ENCODE assay signal across 20 mouse cellular contexts in genomic region chr7:80454786-80455185, GRCm38 (mm10). TPM values are rescaled to one million over a fixed set of nuclear protein-coding genes. Genes with fewer than 3 reads are reported as not detected.
DNase-seq lines count a peak whose midpoint lies in the region; ATAC-seq and TF ChIP-seq lines count a peak whose summit lies in the region.
"Had no signal": no experiment of that assay in that cellular context is flagged by ENCODE, and none has a peak within 500 bp of the region (broad histone marks: within the 10 kb centered on the region; RNA-seq: fewer than 3 reads in every experiment).

No protein-coding gene starts in this region.

- H3K27ac ChIP-seq in gastrocnemius, adult 2 months: no peak overlapping the region
- H3K27ac ChIP-seq: heart, embryonic 10.5 days; left cerebral cortex, adult 2 months had no signal

- DNase-seq in gastrocnemius, adult 2 months: peak; percentile 46
- no peak for DNase-seq in gastrocnemius, postnatal 36 days
- peak; percentile 26 for DNase-seq in lung, postnatal 36 days
- DNase-seq in lung, adult 2 months: no peak
- no peak for DNase-seq in natural killer cell, adult 2 months (ENCODE audit: low spot score in 2 of 2)
- DNase-seq in frontal cortex, postnatal 36 days (ENCODE audit: low spot score in 2 of 2): no peak
- DNase-seq: cerebellum, adult 11 months; cerebellum, postnatal 10 days; forebrain, postnatal 0 days; kidney, adult 18-20 months; kidney, postnatal 10 days; left cerebral cortex, postnatal 4 days; right cerebral cortex, postnatal 25 days; thymus, adult 2 months had no signal

- WGBS in lung, adult 2 months: 46% methylated on average over 2 of the region's 2 CpGs

- intact Hi-C loops in gastrocnemius, adult 2 months (cut with DNase I): loop anchor here (5.0 kb wide), 1 partner anchor 47 kb away; the partner anchor contains the start of gene Furin
- intact Hi-C loops in gastrocnemius, postnatal 36 days (cut with DNase I): no loop called here

- TF ChIP-seq POLR2A in lung, adult 2 months (IDR thresholded peaks at IDR 0.05; ENCODE audit: borderline replicate concordance, extremely low read depth, low read depth, low read length): no peak

- no peak for TF ChIP-seq CTCF in gastrocnemius, adult 2 months (IDR thresholded peaks at IDR 0.05)
- no peak for TF ChIP-seq CTCF in lung, adult 2 months (IDR thresholded peaks at IDR 0.05; ENCODE audit: insufficient read depth, low read length)

- peak; percentile 59 for ATAC-seq in granulocyte monocyte progenitor cell, adult 5-6 weeks (replicated peaks; ENCODE audit: poor library complexity, severe bottlenecking)
- ATAC-seq: CD4-positive, CD25-positive, alpha-beta regulatory T cell, adult 4 months; forebrain, postnatal 0 days; midbrain, embryonic 16.5 days had no signal

- H3K4me1 ChIP-seq in lung, adult 2 months (ENCODE audit: control insufficient read depth, insufficient read depth, low read length): peaks cover 5% of the 10 kb centered on the region; the same call in 1 of the 2 replicates

- H3K4me3 ChIP-seq in gastrocnemius, adult 2 months: no peak overlapping the region
- H3K4me3 ChIP-seq in lung, adult 2 months (replicated peaks; ENCODE audit: extremely low read depth, low read depth, low read length): no peak overlapping the region
- H3K4me3 ChIP-seq: embryonic facial prominence, embryonic 13.5 days; heart, embryonic 10.5 days; left cerebral cortex, adult 2 months had no signal

RNA-seq across cellular contexts. Expression of gene Furin, which starts 49.5 kb away (rescaled TPM):
- total RNA-seq in gastrocnemius, adult 2 months (2021): 10 to 100 TPM; 48.5 to 49.0 TPM
- 10 to 100 TPM; 40.7 to 48.6 TPM for total RNA-seq in gastrocnemius, postnatal 36 days (2021)
- 106 and 114 TPM in 2 replicates for polyA plus RNA-seq in lung, adult 2 months (2012; rRNA removed)
- 25.5 and 25.6 TPM in 2 replicates for total RNA-seq in granulocyte monocyte progenitor cell, adult 5-6 weeks (2014; fragmentation: Nextera tagmentation)
- 5.0 and 10.1 TPM in 2 replicates for total RNA-seq in granulocyte monocyte progenitor cell, adult 5-6 weeks (2017)

Comparison
In these comparisons a context has a peak if more than half of its experiments do, and no peak if none do; other contexts are left out.
1. DNase-seq: peak in gastrocnemius, adult 2 months (single experiment) and lung, postnatal 36 days (single experiment); none in gastrocnemius, postnatal 36 days (0 of 2), lung, adult 2 months (single experiment), natural killer cell, adult 2 months (0 of 2) and frontal cortex, postnatal 36 days (0 of 2).